Mouse (Mus musculus) hindbrain, embryonic 10.5 days (tissue): ENCODE results near the gene Dusp27. TPM values are rescaled to one million over a fixed set of nuclear protein-coding genes. Genes with fewer than 3 reads are reported as not detected.

ENCODE experiments used
- DNase-seq: peaks from one replicate; pipeline ENCODE4 v3.0.0-alpha.2; 2017; ENCODE audit warnings: low spot score
- H3K27ac ChIP-seq: fragments of 300-500 bp; sonication (generic); 2 replicates; pipeline ENCODE4 v1.5.1; 2016; ENCODE audit warnings: mild to moderate bottlenecking, moderate library complexity
- H3K27me3 ChIP-seq: fragments of 300-500 bp; sonication (generic); 2 replicates; pipeline ENCODE4 v1.6.1; 2016; ENCODE audit warnings: mild to moderate bottlenecking; ENCODE audit not compliant: poor library complexity, insufficient read depth, severe bottlenecking
- H3K36me3 ChIP-seq: fragments of 300-500 bp; sonication (generic); 2 replicates; pipeline ENCODE4 v1.6.1; 2016; ENCODE audit warnings: mild to moderate bottlenecking, moderate library complexity
- H3K4me1 ChIP-seq: fragments of 300-500 bp; sonication (generic); replicated peaks from 2 replicates; pipeline ENCODE4 v1.6.1; 2016; ENCODE audit warnings: mild to moderate bottlenecking
- H3K4me3 ChIP-seq: fragments of 300-500 bp; sonication (generic); 2 replicates; pipeline ENCODE4 v1.5.1; 2016; ENCODE audit warnings: mild to moderate bottlenecking, moderate library complexity
- H3K9me3 ChIP-seq: fragments of 300-500 bp; sonication (generic); 2 replicates; pipeline ENCODE4 v1.6.1; 2016; ENCODE audit warnings: mild to moderate bottlenecking, moderate library complexity
- WGBS: fragments of 180-500 bp; shearing (Covaris S2); methylation state at CpG from one replicate; pipeline ENCODE4 v1.1.7; 2016; 5-methylcytosine and 5-hydroxymethylcytosine counted together
- polyA plus RNA-seq: library from polyadenylated mRNA; unstranded; fragments of >200 nt; fragmentation: Nextera tagmentation; extraction: Ambion mirVana; gene quantifications from 2 replicates; pipeline ENCODE4 v1.2.1, GENCODE M21; 2016

The Dusp27 gene
- polyA plus RNA-seq, 1 experiment from 2014 or later = 3.0 TPM

GRCm38 (mm10) chr1:166088446-166089170 lies 39.1 kb downstream of the Dusp27 start:
- peak overlapping the region; percentile 29 for H3K27ac ChIP-seq
- H3K4me1 ChIP-seq = peaks cover 13% of the 10 kb centered on the region; the same call in 1 of the 2 replicates
- WGBS = 75% methylated on average over 19 of the region's 19 CpGs
- no peak overlapping the region for H3K4me3 ChIP-seq
- H3K9me3 ChIP-seq = no peaks in the 10 kb centered on the region
- no peaks in the 10 kb centered on the region for H3K36me3 ChIP-seq
- no peaks in the 10 kb centered on the region for H3K27me3 ChIP-seq
- no peak for DNase-seq

DNA sequence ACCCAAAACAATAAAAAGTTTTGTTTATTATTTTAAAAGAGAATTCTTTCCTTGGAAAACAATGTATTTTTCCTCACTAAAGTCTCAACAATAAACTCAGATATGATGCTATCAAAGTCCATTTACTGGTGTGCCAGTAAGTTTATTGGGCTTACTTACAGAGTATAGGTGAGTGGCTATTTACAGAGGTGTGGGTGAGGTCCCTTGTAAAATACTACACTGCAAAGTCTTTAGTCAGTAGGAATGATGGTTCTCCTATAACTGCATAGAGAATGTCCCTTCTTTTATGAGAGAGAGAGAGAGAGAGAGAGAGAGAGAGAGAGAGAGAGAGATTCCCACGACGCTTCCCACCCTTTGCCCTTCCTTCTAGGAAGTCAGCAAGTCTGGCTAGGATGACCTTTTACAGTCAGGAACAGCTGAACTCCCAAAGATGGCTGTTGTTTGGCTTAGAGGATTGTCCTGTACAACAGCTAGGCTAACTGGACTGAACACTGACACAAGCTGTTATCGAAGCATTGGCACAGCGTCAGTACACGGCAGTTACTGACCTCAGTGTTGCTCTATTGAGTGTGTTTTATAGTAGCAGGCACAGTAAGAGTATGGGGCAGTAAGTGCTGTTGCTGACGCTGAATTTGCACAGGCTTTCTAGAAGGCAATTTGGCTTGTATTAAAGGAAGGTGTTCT lies 50.5 kb downstream of the Dusp27 start:
- H3K9me3 ChIP-seq = no peaks in the 10 kb centered on the region
- no peaks in the 10 kb centered on the region for H3K4me1 ChIP-seq
- no peak for DNase-seq
- H3K27me3 ChIP-seq = no peaks in the 10 kb centered on the region
- H3K4me3 ChIP-seq = no peak overlapping the region
- 85% methylated on average over 6 of the region's 6 CpGs for WGBS
- no peaks in the 10 kb centered on the region for H3K36me3 ChIP-seq
- no peak overlapping the region for H3K27ac ChIP-seq

- Histone ChIP-seq H3K27me3 (no peaks in the 10 kb centered on the region), H3K27ac (no peak overlapping the region), H3K36me3 (no peaks in the 10 kb centered on the region), H3K4me3 (no peak overlapping the region), H3K9me3 (no peaks in the 10 kb centered on the region), H3K4me1 (no peaks in the 10 kb centered on the region)
- WGBS = 83% methylated on average over 2 of the region's 2 CpGs
- no peak for DNase-seq
Measured at GRCm38 (mm10) chr1:166067856-166068440, 59.8 kb downstream of the Dusp27 start.

GRCm38 (mm10) chr1:166063870-166064269 lies 63.9 kb downstream of the Dusp27 start:
- WGBS = 95% methylated on average over 3 of the region's 3 CpGs
- H3K36me3 ChIP-seq = no peaks in the 10 kb centered on the region
- H3K9me3 ChIP-seq = no peaks in the 10 kb centered on the region
- 0 out of 2 replicates have a peak, but pooled peaks cover 4% of the 10 kb centered on the region for H3K4me1 ChIP-seq
- no peak overlapping the region for H3K4me3 ChIP-seq
- no peak overlapping the region for H3K27ac ChIP-seq
- H3K27me3 ChIP-seq = no peaks in the 10 kb centered on the region
- DNase-seq = no peak

GRCm38 (mm10) chr1:166061532-166061931 lies 66.2 kb downstream of the Dusp27 start:
- no peaks in the 10 kb centered on the region for H3K9me3 ChIP-seq
- H3K4me1 ChIP-seq = peaks cover 8% of the 10 kb centered on the region
- no peaks in the 10 kb centered on the region for H3K36me3 ChIP-seq
- H3K4me3 ChIP-seq = no peak overlapping the region
- DNase-seq = no peak
- peaks cover 3% of the 10 kb centered on the region; the same call in 1 of the 2 replicates for H3K27me3 ChIP-seq
- H3K27ac ChIP-seq = no peak overlapping the region
- WGBS = 72% methylated on average over 3 of the region's 3 CpGs

DNA sequence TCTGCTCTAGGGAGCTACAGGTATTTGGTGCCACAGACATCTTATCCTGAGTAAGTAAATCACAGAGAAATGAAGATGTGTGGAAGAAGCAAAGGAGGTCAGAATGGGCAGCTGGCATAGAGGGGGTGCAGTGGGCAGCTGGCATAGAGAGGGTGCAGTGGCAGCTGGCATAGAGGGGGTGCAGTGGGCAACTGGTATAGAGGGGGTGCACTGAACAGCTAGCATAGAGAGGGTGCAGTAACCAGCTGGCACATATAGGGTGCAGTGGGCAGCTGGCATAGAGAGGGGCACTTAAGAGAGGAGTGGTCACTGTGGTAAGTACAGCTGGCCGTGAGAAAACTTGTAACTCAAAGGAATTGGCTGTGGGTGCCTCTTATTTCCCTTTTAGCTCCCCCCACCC lies 67.3 kb downstream of the Dusp27 start:
- 90% methylated on average over 1 of the region's 1 CpGs for WGBS

DNA sequence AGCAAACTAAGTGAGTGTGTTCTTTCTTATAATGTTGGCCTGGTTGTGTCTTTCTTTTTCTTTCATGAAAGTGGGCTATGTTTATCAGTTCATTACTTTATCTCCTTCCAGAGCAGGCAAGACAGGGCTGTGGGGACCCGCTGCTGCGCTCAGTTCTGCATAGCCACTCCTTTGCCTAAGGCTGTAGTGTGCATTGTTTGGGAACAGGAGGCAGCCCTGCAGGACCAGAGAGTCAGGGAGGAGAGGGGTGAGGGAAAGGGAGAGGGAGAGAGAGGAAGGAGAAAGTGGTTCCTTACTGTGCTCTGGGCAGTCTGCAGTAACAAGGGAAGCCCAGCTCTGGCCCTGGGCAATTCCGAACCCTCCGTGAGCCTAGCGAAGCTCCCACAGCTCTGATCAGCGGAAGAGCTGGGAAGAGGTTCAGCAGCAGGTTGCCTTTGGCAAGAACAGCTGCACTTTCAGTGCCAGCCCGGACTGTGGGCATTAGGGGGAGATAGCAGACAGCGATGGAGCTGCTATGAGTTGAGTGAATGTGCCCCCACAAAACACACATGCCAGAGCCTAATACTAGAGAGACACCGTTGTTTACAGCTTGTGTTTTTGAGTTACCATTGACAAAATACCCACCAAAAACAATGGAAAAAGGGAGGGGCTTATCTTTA lies 71.5 kb downstream of the Dusp27 start:
- WGBS = 28% methylated on average over 9 of the region's 9 CpGs
- no peaks in the 10 kb centered on the region for H3K36me3 ChIP-seq
- H3K9me3 ChIP-seq = no peaks in the 10 kb centered on the region
- H3K27ac ChIP-seq = peak overlapping the region; percentile 77
- peaks cover 37% of the 10 kb centered on the region for H3K4me1 ChIP-seq
- peaks cover 17% of the 10 kb centered on the region; the same call in 1 of the 2 replicates for H3K27me3 ChIP-seq
- no peak overlapping the region for H3K4me3 ChIP-seq
- DNase-seq = no peak

More for the DNA sequence above, 67.3 kb downstream of the Dusp27 start:
- Histone ChIP-seq H3K27me3 (peaks cover 7% of the 10 kb centered on the region; the same call in 1 of the 2 replicates), H3K27ac (no peak overlapping the region), H3K9me3 (no peaks in the 10 kb centered on the region), H3K36me3 (no peaks in the 10 kb centered on the region), H3K4me3 (no peak overlapping the region), H3K4me1 (peaks cover 19% of the 10 kb centered on the region)
- no peak for DNase-seq

DNA sequence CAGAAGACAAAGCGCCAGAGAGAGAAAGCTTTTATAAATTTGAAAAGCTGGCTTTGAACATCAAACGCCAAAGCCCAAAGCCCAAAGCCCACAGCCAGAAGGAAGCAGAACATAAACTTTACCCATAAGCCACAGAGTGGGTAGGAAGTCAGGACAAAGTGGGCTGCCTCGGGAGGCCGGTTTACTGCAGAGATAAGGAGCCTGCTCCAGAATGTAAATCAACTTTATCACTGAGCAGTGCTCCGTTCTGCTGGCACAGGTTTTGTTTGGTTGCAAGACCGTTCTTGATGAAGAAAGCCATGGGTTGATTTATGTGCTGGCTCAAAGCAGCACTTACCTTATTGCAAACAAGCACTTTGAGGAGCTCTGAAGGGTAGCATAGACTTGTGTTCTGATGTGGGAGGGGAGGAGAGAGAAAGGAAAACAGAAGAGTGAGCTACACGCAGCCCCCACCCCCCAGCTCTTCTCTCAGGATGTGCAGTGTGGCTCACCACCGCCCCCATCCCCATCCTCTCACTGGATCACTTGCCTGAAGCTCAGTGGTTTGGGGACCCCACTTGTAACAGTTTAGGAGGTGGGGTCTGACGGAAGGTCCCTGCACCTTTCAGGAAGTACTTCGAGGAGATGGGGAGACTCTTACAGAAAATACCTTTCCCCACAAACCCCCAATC lies 74.3 kb downstream of the Dusp27 start:
- 36% methylated on average over 10 of the region's 10 CpGs for WGBS
- no peak for DNase-seq
- no peaks in the 10 kb centered on the region for H3K36me3 ChIP-seq
- H3K4me1 ChIP-seq = peaks cover 47% of the 10 kb centered on the region
- H3K9me3 ChIP-seq = no peaks in the 10 kb centered on the region
- peak overlapping the region; percentile 64 for H3K27ac ChIP-seq
- no peak overlapping the region for H3K4me3 ChIP-seq
- H3K27me3 ChIP-seq = peaks cover 14% of the 10 kb centered on the region; the same call in 1 of the 2 replicates

DNA sequence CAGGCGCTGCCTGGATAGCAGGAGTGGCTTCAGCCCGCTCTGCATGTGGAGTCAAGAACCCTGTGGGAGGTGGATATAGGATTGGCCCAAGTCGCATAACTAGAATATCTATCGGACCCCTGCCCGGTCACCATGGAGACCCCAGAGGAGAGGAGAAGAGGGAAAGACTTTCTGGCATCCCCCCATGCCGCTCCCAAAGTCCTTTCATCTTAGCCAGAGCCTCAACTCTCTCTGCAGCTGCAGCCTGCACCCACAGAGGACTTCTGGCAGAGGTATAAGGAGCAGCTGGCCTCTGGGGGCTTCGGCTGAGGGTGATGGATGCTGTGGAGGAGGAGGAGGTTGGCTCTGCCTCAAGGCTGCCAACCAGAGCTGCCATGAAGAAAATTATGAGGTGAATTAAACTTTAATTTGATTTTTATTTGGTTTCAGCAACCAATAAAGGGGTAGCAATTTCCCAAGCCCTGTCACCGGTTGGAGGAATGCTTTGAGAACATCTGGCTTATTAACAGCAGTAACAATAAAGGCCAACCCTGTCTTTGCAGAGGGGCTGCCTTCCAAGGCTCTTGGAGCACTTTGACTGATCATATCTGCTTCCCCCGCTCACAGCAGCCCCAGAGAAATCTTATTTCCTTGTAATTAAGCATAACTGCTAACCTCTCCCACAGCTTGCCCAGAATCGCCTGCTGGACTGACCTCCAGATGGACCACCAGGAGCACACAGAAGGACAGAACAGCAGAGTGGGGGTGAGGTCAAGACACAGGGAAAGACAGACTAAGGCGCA lies 78.5 kb downstream of the Dusp27 start:
- WGBS = 8% methylated on average over 11 of the region's 11 CpGs
- H3K27ac ChIP-seq = peak overlapping the region; percentile 83
- H3K4me3 ChIP-seq = peak overlapping the region; percentile 56
- peaks cover 25% of the 10 kb centered on the region for H3K27me3 ChIP-seq
- DNase-seq = peak; percentile 76
- no peaks in the 10 kb centered on the region for H3K36me3 ChIP-seq
- no peaks in the 10 kb centered on the region for H3K9me3 ChIP-seq
- peaks cover 70% of the 10 kb centered on the region for H3K4me1 ChIP-seq

DNA sequence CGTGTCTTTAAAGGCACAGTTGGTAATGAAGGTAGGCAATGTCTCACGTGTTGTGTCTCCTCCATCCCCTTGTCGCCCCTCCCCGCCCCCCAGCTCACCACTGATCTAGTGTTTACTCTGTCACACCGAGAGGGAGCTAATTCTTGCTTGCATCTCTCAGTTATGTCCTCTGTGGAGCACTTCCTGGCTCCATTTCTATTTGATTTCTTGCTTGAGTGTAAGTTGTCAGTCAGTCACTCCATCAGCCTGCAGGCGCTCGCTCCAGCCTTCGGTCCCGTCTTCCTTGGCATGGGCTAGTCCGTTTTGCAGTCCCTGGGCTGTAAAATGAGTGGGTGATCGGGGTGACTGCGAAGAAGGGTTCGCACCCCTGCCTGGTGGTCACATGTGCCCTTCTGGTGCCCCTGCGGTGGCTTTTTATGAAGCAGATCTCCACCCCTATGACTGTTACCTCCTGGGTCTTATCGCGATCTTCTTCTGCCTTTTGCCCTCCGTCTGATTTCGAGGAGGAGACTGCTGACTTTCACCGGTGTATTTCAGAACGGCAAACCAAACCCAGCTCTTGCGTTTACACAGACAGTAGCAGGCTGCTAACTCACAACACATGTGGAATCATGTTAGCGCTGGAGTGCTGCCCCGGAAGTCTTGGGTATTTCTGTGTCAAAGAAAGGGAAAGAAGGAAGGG lies 79.4 kb downstream of the Dusp27 start:
- WGBS = under 1% methylated on average over 23 of the region's 23 CpGs
- no peaks in the 10 kb centered on the region for H3K36me3 ChIP-seq
- H3K27ac ChIP-seq = peak overlapping the region; percentile 83
- no peaks in the 10 kb centered on the region for H3K9me3 ChIP-seq
- H3K27me3 ChIP-seq = peaks cover 21% of the 10 kb centered on the region
- DNase-seq = peak; percentile 54
- peak overlapping the region; percentile 56 for H3K4me3 ChIP-seq
- peaks cover 73% of the 10 kb centered on the region for H3K4me1 ChIP-seq
